Mouse (Mus musculus) Muller cell, postnatal 12 days (primary cell): ENCODE data around the gene Golt1a.

Experiments used
- DNase-seq: peaks from one replicate; pipeline ENCODE4 v3.0.0-alpha.2; 2015; ENCODE audit errors: inconsistent ontology term

Golt1a gene

GRCm38 (mm10) chr1:133347693-133348520 lies 38.3 kb downstream of the Golt1a start:
- no peak for DNase-seq

- DNase-seq: no peak
These were observed 40.6 kb downstream of the Golt1a start, which contains the start of gene Ren1 for GRCm38 (mm10) chr1:133350210-133350609. Gene Ren1 (plus strand): TSS chr1:133350510.

GRCm38 (mm10) chr1:133351762-133352161 lies 42.2 kb downstream of the Golt1a start:
- DNase-seq: no peak

- peak; percentile 54 for DNase-seq
These were observed 43.8 kb downstream of the Golt1a start for GRCm38 (mm10) chr1:133353371-133353809.

- no peak for DNase-seq
These were observed 45.9 kb downstream of the Golt1a start for GRCm38 (mm10) chr1:133355469-133355868.

- no peak for DNase-seq
These were observed 46.3 kb downstream of the Golt1a start for GRCm38 (mm10) chr1:133355912-133356311.

GRCm38 (mm10) chr1:133356330-133356729 lies 46.7 kb downstream of the Golt1a start:
- no peak for DNase-seq

GRCm38 (mm10) chr1:133361006-133361405 lies 51.4 kb downstream of the Golt1a start:
- DNase-seq: no peak

GRCm38 (mm10) chr1:133362103-133362502 lies 52.5 kb downstream of the Golt1a start:
- no peak for DNase-seq

- DNase-seq: peak; percentile 85
These were observed 53.8 kb downstream of the Golt1a start, which contains the start of gene Etnk2 for GRCm38 (mm10) chr1:133363276-133364021. Gene Etnk2 (plus strand): TSS chr1:133363572.

- DNase-seq: no peak
These were observed 54.5 kb downstream of the Golt1a start for GRCm38 (mm10) chr1:133364022-133364630.

GRCm38 (mm10) chr1:133364890-133365289 lies 55.3 kb downstream of the Golt1a start:
- DNase-seq: no peak

GRCm38 (mm10) chr1:133366951-133367605 lies 57.5 kb downstream of the Golt1a start:
- DNase-seq: no peak

- no peak for DNase-seq
These were observed 58.2 kb downstream of the Golt1a start for GRCm38 (mm10) chr1:133367606-133368488.

- no peak for DNase-seq
These were observed 59.0 kb downstream of the Golt1a start for GRCm38 (mm10) chr1:133368644-133369043.

GRCm38 (mm10) chr1:133370352-133370751 lies 60.8 kb downstream of the Golt1a start:
- no peak for DNase-seq

GRCm38 (mm10) chr1:133371431-133371830 lies 61.8 kb downstream of the Golt1a start:
- DNase-seq: no peak

GRCm38 (mm10) chr1:133372113-133372512 lies 62.5 kb downstream of the Golt1a start:
- DNase-seq: no peak
